Mouse (Mus musculus): ENCODE data around the gene Tiam1. TPM values are rescaled to one million over a fixed set of nuclear protein-coding genes. Genes with fewer than 3 reads are reported as not detected.

Tiam1 gene
- polyA plus RNA-seq, 1 experiment from 2014 or later = 30.8 TPM

DNA sequence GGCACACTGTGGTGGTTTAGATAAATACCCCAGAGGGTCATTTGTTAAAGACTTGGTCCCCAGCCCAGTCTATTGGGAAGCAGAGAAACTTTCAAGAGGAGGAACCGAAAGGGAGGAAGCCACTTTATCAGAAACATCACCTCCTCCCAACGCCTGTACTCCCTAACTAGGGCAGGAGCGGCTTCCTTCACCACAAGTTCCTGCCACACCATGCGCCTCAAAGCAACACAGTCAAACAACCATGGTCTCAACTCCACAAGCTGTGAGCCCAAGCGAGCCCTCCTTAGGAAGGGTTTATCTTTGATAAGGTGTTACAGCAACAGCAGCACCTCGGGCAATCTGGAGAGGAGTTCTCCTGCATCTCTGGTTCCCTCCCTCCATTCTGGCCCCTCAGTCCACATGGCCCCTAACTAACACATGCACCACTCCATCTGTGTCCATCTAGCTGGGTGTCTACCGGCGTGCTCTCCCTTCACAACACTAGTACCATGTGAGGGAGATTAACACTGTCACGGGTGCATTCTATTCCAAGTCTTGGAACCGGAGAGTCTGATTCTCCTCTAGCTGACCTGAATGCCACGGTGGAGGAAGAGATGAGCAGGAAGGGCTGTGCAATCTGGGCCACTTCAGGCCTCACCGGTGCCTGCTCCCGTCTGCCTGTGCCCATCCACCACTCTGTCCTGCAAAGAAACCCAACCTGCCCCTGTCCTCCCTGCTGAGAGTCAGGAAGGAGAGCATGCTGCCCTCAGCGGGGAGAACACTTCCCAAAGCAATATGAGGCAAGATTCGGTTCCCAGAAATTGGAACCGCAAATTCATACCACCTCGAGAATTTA, 149.4 kb downstream of the Tiam1 start:
- 91% methylated on average over 17 of the region's 17 CpGs for WGBS

GRCm38 (mm10) chr16:89993506-89993905, 150.1 kb downstream of the Tiam1 start:
- ATAC-seq (replicated peaks) = no peak
- no peak overlapping the region for H3K4me3 ChIP-seq
- no peaks in the 10 kb centered on the region for H3K36me3 ChIP-seq (replicated peaks)
- WGBS = 91% methylated on average over 4 of the region's 4 CpGs
- H3K4me2 ChIP-seq = no peak overlapping the region
- H3K9me3 ChIP-seq = no peaks in the 10 kb centered on the region
- H3K27me3 ChIP-seq (replicated peaks) = no peaks in the 10 kb centered on the region
- no peaks in the 10 kb centered on the region for H3K4me1 ChIP-seq
- H3K9ac ChIP-seq = no peak overlapping the region
- H3K27ac ChIP-seq = no peak overlapping the region

More for the DNA sequence above, 149.4 kb downstream of the Tiam1 start:
- no peak overlapping the region for H3K9ac ChIP-seq
- H3K27ac ChIP-seq = no peak overlapping the region
- H3K4me2 ChIP-seq = no peak overlapping the region
- ATAC-seq (replicated peaks) = no peak
- H3K36me3 ChIP-seq (replicated peaks) = no peaks in the 10 kb centered on the region
- H3K9me3 ChIP-seq = no peaks in the 10 kb centered on the region
- H3K4me3 ChIP-seq = no peak overlapping the region
- H3K4me1 ChIP-seq = no peaks in the 10 kb centered on the region
- H3K27me3 ChIP-seq (replicated peaks) = no peaks in the 10 kb centered on the region

DNA sequence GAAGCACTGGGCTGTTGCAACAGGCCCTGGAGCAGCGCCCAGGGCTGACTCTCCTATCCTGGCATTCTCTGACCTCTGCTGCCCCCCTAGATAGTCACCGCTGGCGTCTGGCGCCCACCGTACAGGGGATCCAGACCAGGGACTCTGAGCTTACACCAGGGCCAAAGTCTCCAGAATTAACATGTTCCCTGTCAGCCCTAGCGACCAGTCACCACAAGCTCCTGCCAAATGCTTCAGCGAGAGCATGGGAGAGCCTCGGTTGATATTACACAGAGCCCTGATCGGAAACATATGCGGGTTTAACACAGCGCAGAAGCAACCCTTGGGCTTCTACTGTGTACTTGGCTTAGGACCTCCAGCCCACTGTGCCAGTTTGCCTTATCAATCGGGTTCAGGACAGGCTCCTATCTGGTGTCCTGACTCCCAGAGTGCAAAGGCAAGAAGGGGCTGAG, 151.8 kb downstream of the Tiam1 start:
- no peak overlapping the region for H3K27ac ChIP-seq
- 82% methylated on average over 12 of the region's 12 CpGs for WGBS
- no peak for ATAC-seq (replicated peaks)
- no peak overlapping the region for H3K4me3 ChIP-seq
- H3K9ac ChIP-seq = no peak overlapping the region
- no peak overlapping the region for H3K4me2 ChIP-seq
- H3K4me1 ChIP-seq = 0 out of 2 replicates have a peak, but pooled peaks cover 3% of the 10 kb centered on the region
- H3K9me3 ChIP-seq = no peaks in the 10 kb centered on the region
- H3K27me3 ChIP-seq (replicated peaks) = no peaks in the 10 kb centered on the region
- no peaks in the 10 kb centered on the region for H3K36me3 ChIP-seq (replicated peaks)

DNA sequence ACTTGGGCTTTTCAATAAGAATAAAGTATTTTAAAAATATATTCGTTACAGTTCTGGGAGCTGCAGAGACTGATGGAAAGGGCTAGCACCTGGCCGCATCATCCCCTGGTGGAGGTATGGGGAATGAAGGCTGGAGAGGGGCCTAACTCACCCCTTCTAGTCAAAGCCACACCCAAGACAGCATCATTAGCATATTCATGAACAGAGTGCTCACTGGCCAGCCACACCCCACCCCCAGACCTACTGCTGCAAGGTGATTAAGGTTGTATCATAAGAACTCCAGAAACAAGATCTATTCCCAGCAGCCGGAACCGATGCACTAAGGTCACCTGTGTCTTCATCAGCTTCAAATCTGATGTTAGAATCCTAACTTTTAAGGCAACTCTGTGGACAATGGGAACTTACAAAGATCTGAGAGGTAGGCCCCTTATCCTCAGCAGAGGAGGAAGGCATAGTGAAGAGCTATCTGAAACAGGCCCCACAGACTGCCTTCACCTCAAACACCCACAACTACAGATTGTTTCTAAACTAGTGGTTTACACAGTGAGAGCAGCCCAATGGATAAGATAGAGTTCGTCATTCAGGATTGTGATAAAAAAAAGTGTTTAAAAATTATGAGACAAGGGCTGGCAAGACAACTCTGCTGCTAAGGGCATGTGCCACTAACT, 153.1 kb downstream of the Tiam1 start:
- Histone ChIP-seq H3K4me3 (no peak overlapping the region), H3K9ac (no peak overlapping the region), H3K27ac (no peak overlapping the region), H3K4me2 (no peak overlapping the region), H3K27me3 (replicated peaks) (no peaks in the 10 kb centered on the region), H3K9me3 (no peaks in the 10 kb centered on the region), H3K4me1 (0 out of 2 replicates have a peak, but pooled peaks cover 8% of the 10 kb centered on the region), H3K36me3 (replicated peaks) (no peaks in the 10 kb centered on the region)
- 90% methylated on average over 5 of the region's 5 CpGs for WGBS
- no peak for ATAC-seq (replicated peaks)

GRCm38 (mm10) chr16:89989816-89990215, 153.8 kb downstream of the Tiam1 start:
- Histone ChIP-seq H3K9me3 (no peaks in the 10 kb centered on the region), H3K4me2 (no peak overlapping the region), H3K9ac (no peak overlapping the region), H3K27me3 (replicated peaks) (no peaks in the 10 kb centered on the region), H3K36me3 (replicated peaks) (no peaks in the 10 kb centered on the region), H3K4me3 (no peak overlapping the region), H3K4me1 (0 out of 2 replicates have a peak, but pooled peaks cover 8% of the 10 kb centered on the region), H3K27ac (no peak overlapping the region)
- 83% methylated on average over 10 of the region's 10 CpGs for WGBS
- ATAC-seq (replicated peaks) = no peak

DNA sequence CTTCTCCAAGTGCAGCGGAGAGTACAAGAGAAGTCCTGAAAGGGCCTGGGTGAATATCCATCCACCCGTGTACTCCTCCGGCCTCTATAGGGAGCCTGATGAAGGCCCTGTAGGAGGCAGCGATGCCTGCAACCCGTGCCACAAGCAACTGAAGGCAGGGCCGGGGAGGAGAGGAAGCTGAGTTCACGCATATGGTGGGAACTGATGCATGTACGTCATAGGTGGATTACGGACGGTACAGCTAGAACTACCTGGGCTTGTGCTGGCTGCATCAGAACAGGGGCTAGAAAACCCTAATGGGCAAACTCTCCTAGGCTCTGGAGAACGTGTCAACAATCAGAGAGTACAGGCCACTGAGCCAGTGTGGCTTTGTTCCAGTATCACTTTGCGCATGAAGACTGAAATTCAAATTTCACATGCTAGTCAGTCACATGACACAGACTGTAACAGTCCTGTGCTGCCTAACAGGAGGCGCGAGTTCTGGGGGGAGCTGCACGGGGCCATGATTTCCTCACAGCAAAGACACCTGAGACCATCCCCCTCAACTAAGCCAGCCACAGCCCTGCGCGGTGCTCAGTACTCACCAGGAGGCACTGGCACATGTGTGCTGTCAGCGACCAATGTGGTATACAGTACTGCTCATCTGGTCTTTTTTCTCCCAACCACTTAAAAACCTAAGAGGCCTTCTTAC, 156.8 kb downstream of the Tiam1 start:
- Histone ChIP-seq H3K27ac (no peak overlapping the region), H3K9ac (no peak overlapping the region), H3K36me3 (replicated peaks) (no peaks in the 10 kb centered on the region), H3K4me2 (no peak overlapping the region), H3K4me1 (0 out of 2 replicates have a peak, but pooled peaks cover 8% of the 10 kb centered on the region), H3K27me3 (replicated peaks) (no peaks in the 10 kb centered on the region), H3K4me3 (no peak overlapping the region), H3K9me3 (no peaks in the 10 kb centered on the region)
- WGBS = 64% methylated on average over 18 of the region's 18 CpGs
- ATAC-seq (replicated peaks) = 0 out of 2 replicates have a peak, but pooled peaks have one; percentile 15

- Histone ChIP-seq H3K27me3 (replicated peaks) (no peaks in the 10 kb centered on the region), H3K4me1 (0 out of 2 replicates have a peak, but pooled peaks cover 8% of the 10 kb centered on the region), H3K27ac (no peak overlapping the region), H3K4me3 (no peak overlapping the region), H3K36me3 (replicated peaks) (no peaks in the 10 kb centered on the region), H3K9me3 (no peaks in the 10 kb centered on the region), H3K4me2 (no peak overlapping the region), H3K9ac (no peak overlapping the region)
- no peak for ATAC-seq (replicated peaks)
- WGBS = 75% methylated on average over 20 of the region's 20 CpGs
Measured at GRCm38 (mm10) chr16:89985702-89986481, 157.7 kb downstream of the Tiam1 start.

- Histone ChIP-seq H3K4me3 (no peak overlapping the region), H3K4me1 (no peaks in the 10 kb centered on the region), H3K4me2 (no peak overlapping the region), H3K9me3 (no peaks in the 10 kb centered on the region), H3K27ac (no peak overlapping the region), H3K27me3 (replicated peaks) (no peaks in the 10 kb centered on the region), H3K9ac (no peak overlapping the region), H3K36me3 (replicated peaks) (no peaks in the 10 kb centered on the region)
- ATAC-seq (replicated peaks) = no peak
- WGBS = 90% methylated on average over 11 of the region's 11 CpGs
Measured at GRCm38 (mm10) chr16:89980075-89980744, 163.4 kb downstream of the Tiam1 start.

GRCm38 (mm10) chr16:89975441-89975840, 168.1 kb downstream of the Tiam1 start:
- 95% methylated on average over 9 of the region's 9 CpGs for WGBS

GRCm38 (mm10) chr16:89973814-89974712, 169.5 kb downstream of the Tiam1 start:
- Histone ChIP-seq H3K27ac (no peak overlapping the region), H3K9ac (no peak overlapping the region), H3K4me3 (no peak overlapping the region), H3K4me1 (no peaks in the 10 kb centered on the region), H3K27me3 (replicated peaks) (no peaks in the 10 kb centered on the region), H3K9me3 (no peaks in the 10 kb centered on the region), H3K36me3 (replicated peaks) (no peaks in the 10 kb centered on the region), H3K4me2 (no peak overlapping the region)
- no peak for ATAC-seq (replicated peaks)
- 92% methylated on average over 16 of the region's 16 CpGs for WGBS

More at GRCm38 (mm10) chr16:89975441-89975840, 168.1 kb downstream of the Tiam1 start:
- Histone ChIP-seq H3K27me3 (replicated peaks) (no peaks in the 10 kb centered on the region), H3K9me3 (no peaks in the 10 kb centered on the region), H3K4me3 (no peak overlapping the region), H3K4me1 (no peaks in the 10 kb centered on the region), H3K36me3 (replicated peaks) (no peaks in the 10 kb centered on the region), H3K4me2 (no peak overlapping the region), H3K9ac (no peak overlapping the region), H3K27ac (no peak overlapping the region)
- ATAC-seq (replicated peaks) = no peak
